Mouse (Mus musculus): Measurements from ENCODE around the gene Cdhr2.

Cdhr2 gene

GRCm38 (mm10) chr13:54701243-54701642, at the start of gene Cdhr2:
Cdhr2 (plus strand) TSS chr13:54701461.
- DNase-seq = no peak

DNA sequence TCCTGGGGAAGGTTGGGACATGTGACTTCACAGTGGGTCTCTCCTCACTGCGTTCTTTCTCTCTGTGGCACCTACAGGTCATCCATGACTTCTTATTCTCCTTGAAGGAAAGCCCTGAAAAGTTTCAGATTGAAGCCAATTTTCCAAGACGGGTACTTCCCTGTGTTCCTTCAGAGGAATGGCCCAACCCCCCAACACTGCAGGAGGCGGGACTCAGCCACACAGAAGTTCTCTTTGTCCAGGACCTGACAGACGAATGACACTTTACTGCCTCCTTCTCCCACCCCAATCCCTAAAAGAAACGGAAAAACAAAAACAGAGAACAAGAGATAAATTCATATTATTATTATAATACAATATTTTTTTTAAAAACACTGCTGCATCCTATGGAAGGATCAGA, 40.4 kb upstream of the Cdhr2 start:
- DNase-seq = no peak

DNA sequence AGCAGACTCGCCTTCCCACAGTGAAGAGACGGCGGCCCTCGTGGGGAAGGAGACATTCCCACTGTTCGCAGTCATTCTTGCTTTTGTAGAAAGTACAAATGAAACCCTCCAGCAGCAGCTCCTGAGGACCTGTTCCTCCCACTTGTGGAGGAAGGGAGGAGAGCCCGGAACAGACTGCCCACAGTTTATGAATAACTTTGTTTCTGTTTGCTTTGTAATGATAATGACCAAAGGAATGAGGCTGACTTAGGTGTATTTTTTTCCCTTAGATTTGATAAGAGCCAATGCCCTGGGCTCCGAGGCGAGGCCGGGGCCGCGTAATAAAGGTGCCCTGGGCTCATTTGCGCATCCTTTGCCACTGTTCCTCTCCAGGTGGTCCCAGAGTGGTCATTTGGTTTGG, 39.9 kb upstream of the Cdhr2 start:
- DNase-seq = no peak

- DNase-seq = no peak
These were observed 37.3 kb upstream of the Cdhr2 start for GRCm38 (mm10) chr13:54663999-54664398.

DNA sequence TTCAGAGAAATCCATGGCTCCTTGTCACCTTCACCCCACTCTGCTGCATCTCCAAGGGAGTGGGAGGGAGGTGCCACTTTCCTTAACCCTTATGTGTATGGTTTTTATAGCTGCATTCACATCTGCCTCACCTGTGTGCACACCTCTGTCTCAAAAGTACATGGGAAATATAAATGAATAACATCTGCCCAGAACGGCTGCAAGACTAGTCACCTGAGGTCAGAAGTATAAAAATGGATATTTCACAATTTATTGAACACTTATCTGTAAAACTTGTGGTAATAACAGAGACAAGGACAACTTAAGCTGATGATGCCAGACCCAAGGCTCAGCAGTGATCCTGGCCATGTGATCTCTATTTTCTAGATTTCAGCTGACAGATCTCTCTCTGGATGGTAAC, 36.8 kb upstream of the Cdhr2 start:
- DNase-seq = no peak

GRCm38 (mm10) chr13:54665062-54665461, 36.2 kb upstream of the Cdhr2 start:
- no peak for DNase-seq

GRCm38 (mm10) chr13:54670491-54670890, 30.8 kb upstream of the Cdhr2 start:
- no peak for DNase-seq

DNA sequence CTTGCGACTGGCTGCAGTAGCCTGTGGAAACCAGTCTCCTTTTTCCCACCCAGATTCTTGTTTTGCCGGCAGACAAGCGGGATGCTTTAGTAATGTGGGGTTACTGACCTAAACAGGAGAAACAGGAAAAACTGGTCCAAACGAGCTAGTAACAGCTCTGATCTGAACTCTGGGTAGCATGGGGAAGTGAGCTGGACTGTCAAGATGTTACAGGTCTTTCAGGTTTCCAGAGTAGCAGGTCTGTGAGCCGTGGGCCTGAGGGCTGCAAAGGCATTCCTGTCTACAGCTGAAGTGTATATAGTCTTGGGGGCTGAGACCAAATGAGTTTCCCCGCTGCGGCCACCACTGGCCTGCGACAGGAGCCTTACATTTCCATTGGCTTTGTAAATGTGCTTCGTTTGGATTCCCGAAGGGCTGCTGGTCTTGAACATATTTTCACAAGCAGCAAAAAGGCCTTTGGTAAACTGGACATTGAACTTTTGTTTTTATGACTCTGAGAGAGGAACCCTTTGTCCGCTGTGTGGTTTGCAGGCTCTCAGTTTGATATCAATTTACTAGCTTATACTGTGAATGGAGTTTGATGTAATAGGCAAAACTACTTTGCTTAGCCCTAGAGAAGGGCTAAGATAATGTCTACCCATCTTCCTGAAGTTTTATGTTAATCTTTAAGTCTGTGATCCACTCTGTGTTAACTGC, 25.2 kb upstream of the Cdhr2 start:
- no peak for DNase-seq

- DNase-seq = no peak
These were observed 23.0 kb upstream of the Cdhr2 start for GRCm38 (mm10) chr13:54678263-54678662.

GRCm38 (mm10) chr13:54680184-54680853, 20.9 kb upstream of the Cdhr2 start:
- DNase-seq = no peak

GRCm38 (mm10) chr13:54681291-54681690, 20.0 kb upstream of the Cdhr2 start:
- DNase-seq = no peak

- no peak for DNase-seq
These were observed 18.0 kb upstream of the Cdhr2 start for GRCm38 (mm10) chr13:54683301-54683700.

- peak; percentile 52 for DNase-seq
These were observed 16.9 kb upstream of the Cdhr2 start for GRCm38 (mm10) chr13:54684140-54684896.

GRCm38 (mm10) chr13:54685174-54685573, 16.1 kb upstream of the Cdhr2 start:
- DNase-seq = peak; percentile 62

DNA sequence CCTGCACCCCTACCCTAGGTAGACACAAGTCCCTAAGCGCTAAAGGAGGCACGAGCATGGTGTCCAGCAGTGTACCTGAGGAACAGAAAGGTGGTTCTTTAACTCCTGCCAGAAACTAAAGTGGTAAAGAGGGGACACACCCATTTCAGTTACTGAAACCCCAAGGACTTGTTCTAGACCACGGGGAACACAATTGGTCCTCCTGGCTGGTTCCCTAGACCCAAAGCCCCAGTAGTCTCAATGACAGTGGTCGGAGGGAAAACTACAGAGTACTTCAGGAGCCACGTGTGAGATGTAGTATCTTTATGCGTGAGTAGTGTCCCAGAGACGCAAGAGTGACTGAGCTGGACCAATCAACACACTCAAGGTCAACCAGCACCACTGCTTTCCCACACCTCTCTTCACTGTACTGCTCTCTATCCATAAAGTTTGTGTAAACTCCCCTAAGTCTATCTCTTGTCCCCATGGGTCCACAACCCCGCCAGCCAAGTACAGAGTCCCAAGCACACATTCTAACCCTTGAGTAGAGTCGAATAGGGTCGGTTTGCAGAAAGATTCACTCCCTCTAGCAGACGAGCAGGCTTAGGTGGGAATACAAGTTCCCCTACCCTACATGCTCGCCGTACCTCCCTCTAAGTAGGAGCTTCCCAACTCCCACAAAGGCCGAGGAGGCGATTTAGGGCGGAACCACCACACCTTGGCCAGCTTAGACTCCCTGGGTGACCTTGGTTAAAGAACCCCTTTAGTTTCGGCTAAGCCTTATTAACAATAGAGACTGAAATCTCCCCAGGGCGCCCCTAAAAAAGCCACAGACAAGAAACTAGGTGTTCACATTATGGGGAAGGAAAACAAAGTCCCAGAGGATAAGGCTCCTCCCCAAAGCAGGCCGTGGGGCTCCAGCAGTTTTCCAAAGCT, 14.9 kb upstream of the Cdhr2 start:
- DNase-seq = peak; percentile 57

- peak; percentile 78 for DNase-seq
These were observed 14.2 kb upstream of the Cdhr2 start for GRCm38 (mm10) chr13:54687096-54687495.

- DNase-seq = peak; percentile 98
These were observed 13.5 kb upstream of the Cdhr2 start for GRCm38 (mm10) chr13:54687575-54688424.

DNA sequence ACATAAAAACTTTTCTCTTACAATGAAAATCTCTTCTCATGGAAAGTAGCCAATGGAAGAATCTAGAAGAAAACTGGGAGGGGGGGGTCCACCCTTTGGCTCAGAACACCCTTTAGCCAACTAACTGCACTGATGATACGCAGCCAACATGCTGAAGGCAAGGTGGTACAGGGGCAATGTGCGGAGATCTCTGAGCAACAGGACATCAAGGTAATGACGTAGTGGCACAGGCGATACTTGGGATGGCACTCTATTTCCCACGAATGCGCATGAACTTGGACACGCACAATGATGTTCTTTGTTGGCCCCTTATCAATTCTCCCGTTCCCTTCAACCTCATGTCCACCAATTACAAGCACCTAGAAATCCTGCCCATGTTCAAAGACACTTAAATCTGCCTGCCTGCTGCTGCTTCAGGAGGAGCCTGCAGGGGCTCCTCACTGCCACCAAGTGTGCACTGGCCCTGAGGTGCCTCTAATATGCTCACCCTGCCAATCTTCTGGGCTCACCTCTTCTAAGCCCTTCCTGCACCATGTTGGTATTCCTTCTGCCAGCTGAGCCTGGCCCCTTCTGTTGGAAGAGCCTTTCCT, 11.0 kb upstream of the Cdhr2 start:
- peak; percentile 54 for DNase-seq

DNA sequence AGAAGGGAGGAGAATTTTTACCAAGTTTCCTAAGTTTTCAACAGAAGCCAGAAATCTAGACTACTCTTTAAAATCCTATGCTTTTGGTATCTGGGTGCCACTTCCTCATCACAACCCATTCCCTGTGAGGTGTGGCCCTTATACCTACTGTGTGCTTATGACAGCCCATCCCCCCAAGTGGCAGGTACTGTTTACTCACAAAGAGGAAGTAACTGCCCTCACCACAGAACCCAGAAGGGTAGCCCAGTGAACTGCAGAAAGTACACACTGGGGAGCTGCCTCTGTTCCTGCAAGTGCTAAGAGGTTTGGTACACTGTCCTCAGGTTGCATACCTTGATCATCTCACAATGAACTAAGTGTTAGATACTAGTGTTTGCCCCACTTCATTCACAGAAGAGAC, 9.5 kb upstream of the Cdhr2 start:
- DNase-seq = no peak

- peak; percentile 73 for DNase-seq
These were observed 8.3 kb upstream of the Cdhr2 start for GRCm38 (mm10) chr13:54692711-54693557.

Data from cerebellum, adult 9-10 months (tissue).